Mouse (Mus musculus): ENCODE data around the gene Fam122a.

Gene Fam122a

DNA sequence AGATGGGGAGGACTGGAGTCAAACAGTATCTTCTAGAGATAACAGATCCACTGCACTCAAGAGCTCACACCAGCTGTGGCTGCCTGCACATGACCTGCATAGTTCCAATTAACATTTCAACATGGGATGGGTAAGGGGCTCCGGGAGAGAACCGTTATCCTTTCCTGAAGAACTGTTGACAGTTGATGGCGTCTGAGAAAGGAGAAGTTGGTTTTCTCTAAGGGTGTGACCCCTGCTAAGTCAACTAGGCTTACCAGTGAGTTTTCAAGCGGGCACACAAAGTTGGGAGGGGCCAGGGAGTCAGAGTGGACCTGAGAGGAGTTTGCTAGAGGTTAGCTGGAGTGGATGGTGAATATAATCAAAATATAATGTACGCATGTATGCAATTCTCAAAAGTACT lies 13.1 kb upstream of the Fam122a start:
- no peak for DNase-seq (ENCODE audit: low read depth, low spot score)

GRCm38 (mm10) chr19:24486433-24487296 lies 9.5 kb upstream of the Fam122a start:
- no peak for DNase-seq (ENCODE audit: low read depth, low spot score)

DNA sequence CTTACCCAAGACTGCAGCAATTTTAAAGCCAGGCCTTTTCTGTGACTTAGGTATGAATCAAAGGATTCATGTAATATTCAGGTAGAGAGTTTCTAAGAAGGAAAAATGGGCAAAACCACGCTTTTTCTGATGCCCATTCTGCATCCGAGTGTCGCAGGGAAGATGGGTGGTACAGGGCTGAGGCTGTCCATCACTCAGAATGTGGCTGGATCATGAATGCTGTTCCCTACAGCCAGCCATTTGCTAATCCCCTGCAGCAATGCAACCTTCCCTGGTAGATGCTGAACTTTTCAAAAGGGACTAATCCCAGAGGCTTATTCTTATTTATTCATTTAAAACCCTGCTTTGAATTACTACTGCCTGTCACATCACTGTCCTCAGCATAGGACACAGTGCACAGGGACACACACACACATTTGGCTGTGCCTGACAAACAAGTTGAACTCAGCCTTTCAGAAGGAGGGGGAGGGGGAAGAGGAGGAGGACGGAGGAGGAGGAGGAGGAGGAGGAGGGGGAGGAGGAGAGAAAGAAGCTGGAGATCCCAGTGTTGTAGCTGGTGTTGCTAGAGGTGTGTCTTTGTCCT lies 7.5 kb upstream of the Fam122a start:
- DNase-seq (ENCODE audit: low read depth, low spot score), result no peak

GRCm38 (mm10) chr19:24480916-24481315 lies 3.8 kb upstream of the Fam122a start:
- DNase-seq (ENCODE audit: low read depth, low spot score), result no peak

- DNase-seq (ENCODE audit: low read depth, low spot score), result no peak
Measured at GRCm38 (mm10) chr19:24476461-24476860, 695 bp downstream of the Fam122a start.

DNA sequence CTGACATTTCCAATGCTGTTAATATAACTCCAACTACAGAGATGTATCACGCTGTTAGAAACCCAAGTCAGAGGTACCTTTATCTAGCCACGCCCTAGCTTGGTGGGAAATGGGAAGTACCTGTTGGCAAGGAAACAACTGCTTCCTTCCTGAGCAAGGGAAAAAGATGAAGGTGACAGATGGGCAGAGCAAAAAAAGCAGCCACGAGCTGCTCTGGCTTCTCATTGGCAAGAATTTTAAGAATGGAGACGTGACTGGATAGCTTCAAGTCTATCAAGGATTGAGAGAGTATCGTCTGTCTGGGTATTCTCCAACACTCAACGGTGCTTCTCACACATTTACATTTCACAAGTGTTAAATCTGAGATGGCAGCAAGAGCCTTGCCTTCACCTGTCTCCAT lies 1.9 kb downstream of the Fam122a start:
- no peak for DNase-seq (ENCODE audit: low read depth, low spot score)

GRCm38 (mm10) chr19:24472512-24472911 lies 4.6 kb downstream of the Fam122a start:
- no peak for DNase-seq (ENCODE audit: low read depth, low spot score)

DNA sequence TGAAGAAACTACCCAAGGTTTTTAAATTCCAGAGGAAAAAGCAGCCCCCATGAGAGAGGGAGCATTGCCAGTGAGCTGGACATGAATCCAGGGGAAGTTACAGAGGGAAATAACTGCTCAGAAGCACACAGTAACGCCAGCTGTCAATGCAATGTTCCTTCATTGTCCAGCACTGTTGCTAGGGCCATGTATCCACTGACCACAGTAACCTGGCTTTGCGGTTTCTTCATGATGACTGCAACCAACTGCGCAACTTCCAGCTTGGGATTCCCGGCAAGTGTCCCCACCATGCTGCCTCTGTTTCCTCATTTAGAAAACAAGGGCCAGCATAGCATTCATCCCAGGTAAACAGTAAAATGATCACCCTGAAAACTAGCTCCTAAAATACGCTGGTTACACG lies 5.6 kb downstream of the Fam122a start:
- DNase-seq (ENCODE audit: low read depth, low spot score), result no peak

DNA sequence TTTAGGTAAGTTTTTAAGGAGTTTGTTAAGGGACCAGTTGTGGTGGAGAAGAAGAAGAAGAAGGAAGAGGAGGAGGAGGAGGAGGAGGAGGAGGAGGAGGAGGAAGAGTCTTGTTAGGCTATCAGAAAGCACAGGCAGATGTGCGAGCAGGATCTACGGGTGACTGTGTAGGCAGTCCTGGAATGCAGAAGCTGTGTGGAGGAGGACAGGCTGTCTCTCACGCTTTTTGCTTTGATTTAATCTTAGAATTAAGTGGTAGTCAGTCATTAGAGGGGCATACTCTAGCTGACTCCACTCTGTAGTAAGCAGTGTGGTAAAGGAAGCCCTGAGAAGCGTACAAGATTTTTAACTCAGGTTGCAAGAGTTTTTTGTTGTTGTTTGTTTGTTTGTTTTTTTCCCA lies 7.9 kb downstream of the Fam122a start:
- no peak for DNase-seq (ENCODE audit: low read depth, low spot score)

- no peak for DNase-seq (ENCODE audit: low read depth, low spot score)
Measured at GRCm38 (mm10) chr19:24468616-24469015, 8.5 kb downstream of the Fam122a start.

DNA sequence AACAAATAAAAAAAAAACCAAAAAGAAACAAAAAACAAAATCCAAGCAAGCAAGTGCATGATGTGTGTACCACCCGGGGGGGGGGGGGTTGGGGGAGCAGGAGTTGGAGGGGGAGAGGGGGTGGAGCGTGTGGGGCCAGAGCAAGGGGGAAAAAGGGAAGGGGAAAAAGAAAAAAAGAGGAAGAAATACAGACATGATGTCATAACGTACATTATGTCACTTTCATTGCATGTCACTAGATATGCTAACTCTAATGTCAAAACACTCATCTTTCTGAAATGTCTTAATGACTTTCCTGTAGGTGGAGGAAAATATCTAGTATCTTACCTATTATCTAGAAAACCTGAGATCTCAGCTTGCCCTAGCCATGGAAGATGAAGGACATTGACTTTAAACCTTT lies 14.1 kb downstream of the Fam122a start:
- DNase-seq (ENCODE audit: low read depth, low spot score), result no peak

GRCm38 (mm10) chr19:24456591-24457231 lies 20.4 kb downstream of the Fam122a start:
- no peak for DNase-seq (ENCODE audit: low read depth, low spot score)

- no peak for DNase-seq (ENCODE audit: low read depth, low spot score)
Measured at GRCm38 (mm10) chr19:24455249-24455960, 21.8 kb downstream of the Fam122a start.

DNA sequence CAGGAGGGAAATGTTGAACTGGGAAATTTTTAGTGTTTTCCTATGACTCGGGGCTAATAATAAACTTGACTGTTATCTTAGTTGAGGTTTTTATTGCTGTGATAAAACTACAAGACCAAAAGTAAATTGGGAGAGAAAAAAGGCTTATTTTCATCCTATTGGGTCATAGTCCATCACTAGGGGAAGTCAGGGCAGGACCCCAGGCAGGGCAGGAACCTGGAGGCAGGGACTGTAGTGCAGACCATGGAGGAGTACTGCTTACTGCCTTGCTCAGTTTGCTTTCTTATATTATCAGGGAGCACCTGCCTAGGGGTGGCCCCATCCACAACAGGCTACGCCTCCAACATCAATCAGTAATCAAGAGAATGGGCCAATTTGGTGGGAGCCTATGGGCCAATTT lies 22.7 kb downstream of the Fam122a start:
- no peak for DNase-seq (ENCODE audit: low read depth, low spot score)

GRCm38 (mm10) chr19:24453379-24453778 lies 23.8 kb downstream of the Fam122a start:
- DNase-seq (ENCODE audit: low read depth, low spot score), result no peak

DNA sequence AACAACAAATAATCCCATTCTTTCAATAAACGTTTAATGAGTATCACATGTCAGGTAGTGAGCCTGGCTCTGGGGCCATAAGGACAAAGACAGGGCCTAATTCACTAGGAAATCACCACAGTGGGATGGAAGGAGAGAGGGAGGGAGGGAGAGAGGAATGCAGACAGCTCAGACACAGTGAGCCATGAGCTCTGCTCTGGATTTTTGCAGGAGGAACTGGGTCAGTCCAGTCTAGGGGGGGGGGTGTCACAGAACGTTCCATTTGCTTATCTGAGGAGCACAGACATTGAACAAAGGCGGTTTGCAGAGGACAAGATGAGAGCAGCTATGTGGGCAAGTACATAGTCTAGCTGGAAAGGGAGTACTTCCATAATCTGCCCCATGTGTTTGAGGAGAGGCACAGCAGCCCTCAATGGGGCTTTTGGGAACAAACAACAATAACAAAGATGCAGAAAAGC lies 24.7 kb downstream of the Fam122a start:
- peak; percentile 17 for DNase-seq (ENCODE audit: low read depth, low spot score)

DNA sequence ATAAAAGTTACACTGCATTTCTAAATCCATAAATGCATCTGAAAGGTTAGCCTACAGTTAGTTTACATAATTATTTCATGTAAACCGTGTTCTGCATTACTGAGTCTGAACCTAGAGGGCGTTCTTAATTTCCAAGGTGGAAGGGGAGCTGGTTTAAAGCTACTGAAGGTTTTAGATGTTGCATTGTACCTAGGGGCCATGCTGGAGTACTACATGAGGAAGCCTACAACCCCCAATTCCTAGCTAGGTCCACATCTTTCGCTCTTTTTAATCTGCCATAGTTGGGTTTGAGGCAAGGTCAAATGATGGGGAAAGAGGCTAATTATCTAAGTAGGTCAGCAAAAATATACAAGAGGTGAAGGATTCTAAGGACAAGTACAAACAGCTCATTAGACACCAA lies 25.5 kb downstream of the Fam122a start:
- DNase-seq (ENCODE audit: low read depth, low spot score), result no peak

- no peak for DNase-seq (ENCODE audit: low read depth, low spot score)
Measured at GRCm38 (mm10) chr19:24450740-24451139, 26.4 kb downstream of the Fam122a start.

DNA sequence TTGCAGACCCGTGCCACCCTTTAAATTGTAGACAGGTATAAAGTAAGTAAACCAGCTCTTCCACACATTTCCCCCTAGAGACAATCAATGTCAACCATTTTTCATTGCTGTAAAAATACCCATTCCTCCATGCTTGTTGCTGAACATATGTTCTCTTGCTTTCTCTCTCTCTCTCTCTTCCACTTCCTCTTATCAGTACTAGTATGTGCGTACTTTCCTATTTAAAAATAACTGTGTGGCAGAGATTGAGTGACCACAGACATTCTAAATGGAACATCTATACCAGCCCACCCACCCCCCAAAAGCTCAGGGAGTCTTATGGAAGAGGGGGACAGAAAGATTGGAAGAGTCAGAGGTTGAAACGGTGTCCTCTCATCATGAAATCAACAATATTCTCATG lies 32.8 kb downstream of the Fam122a start:
- DNase-seq (ENCODE audit: low read depth, low spot score), result no peak

DNA sequence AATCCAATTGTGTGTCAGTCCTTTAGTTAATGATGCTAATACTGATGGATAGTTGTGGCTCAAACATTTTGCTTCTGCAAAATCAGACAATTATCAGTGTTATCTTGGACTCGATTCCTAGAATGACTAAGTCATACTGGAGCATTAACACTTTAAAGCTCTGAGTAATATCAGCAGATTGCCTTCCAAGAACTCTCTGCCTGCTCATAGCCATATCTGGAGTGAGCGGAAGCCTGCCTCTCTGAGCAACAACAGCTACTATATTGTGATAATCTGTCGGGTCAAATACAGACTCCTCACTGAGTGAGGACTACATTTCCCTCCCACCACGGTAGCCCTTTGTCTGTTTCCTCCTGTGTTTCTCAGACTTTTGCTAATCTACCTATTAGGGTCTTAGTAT lies 37.4 kb downstream of the Fam122a start:
- no peak for DNase-seq (ENCODE audit: low read depth, low spot score)

- DNase-seq (ENCODE audit: low read depth, low spot score), result no peak
Measured at GRCm38 (mm10) chr19:24434291-24434690, 42.9 kb downstream of the Fam122a start.

DNA sequence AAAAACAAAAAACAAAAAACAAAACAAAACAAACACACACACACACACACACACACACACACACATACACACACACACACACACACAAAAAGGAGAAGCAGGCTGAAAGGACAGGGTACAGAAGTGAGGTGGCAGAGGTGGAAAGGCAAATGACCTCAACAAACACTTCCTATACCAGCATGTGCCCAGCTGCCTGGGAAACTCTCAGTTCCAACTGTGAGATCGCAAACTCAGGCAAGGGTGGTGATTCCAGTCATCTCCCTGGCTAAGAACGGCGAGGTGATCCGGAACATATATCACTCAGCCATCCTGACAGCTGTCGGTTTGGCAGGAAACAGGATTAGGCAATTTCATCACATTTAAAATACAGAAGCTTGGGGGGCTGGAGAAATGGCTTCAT lies 44.7 kb downstream of the Fam122a start:
- DNase-seq (ENCODE audit: low read depth, low spot score), result no peak

All from embryo, embryonic 11.5 days (tissue).